Mouse (Mus musculus) erythroblast, embryonic 14.5 days (primary cell): ENCODE measurements around the gene Bfsp2. TPM values are rescaled to one million over a fixed set of nuclear protein-coding genes. Genes with fewer than 3 reads are reported as not detected.

Experiments used
- H3K27me3 ChIP-seq: 2 replicates; pipeline ENCODE4 v1.6.1; 2012; ENCODE audit warnings: inconsistent platforms; ENCODE audit not compliant: control insufficient read depth
- H3K36me3 ChIP-seq: 2 replicates; pipeline ENCODE4 v1.6.1; 2012; ENCODE audit warnings: mild to moderate bottlenecking, inconsistent platforms; ENCODE audit not compliant: control insufficient read depth
- H3K4me1 ChIP-seq: 2 replicates; pipeline ENCODE4 v1.6.1; 2012; ENCODE audit warnings: inconsistent platforms; ENCODE audit not compliant: control insufficient read depth
- H3K4me3 ChIP-seq: replicated peaks from 2 replicates; pipeline ENCODE3; 2012; ENCODE audit warnings: moderate library complexity, mild to moderate bottlenecking, inconsistent platforms
- H3K9me3 ChIP-seq: 2 replicates; pipeline ENCODE4 v1.6.1; 2012; ENCODE audit warnings: low read length, inconsistent platforms, mixed read lengths; ENCODE audit not compliant: control insufficient read depth
- GATA1 ChIP-seq: IDR thresholded peaks from 2 replicates; pipeline ENCODE4 v1.6.1; 2012; ENCODE audit warnings: low read length, inconsistent platforms, mixed read lengths
- TAL1 ChIP-seq: IDR thresholded peaks from 3 replicates; pipeline ENCODE4 v1.6.1; 2012; ENCODE audit warnings: low read length, inconsistent platforms, mixed read lengths
- polyA plus RNA-seq: library from polyadenylated mRNA; stranded (reverse); fragments of >175 nt; gene quantifications from 2 replicates; pipeline ENCODE4 v1.2.3, GENCODE M21; 2012

The Bfsp2 gene
- polyA plus RNA-seq = 0.05 TPM in 1 of 2 replicates, not detected in the other

DNA sequence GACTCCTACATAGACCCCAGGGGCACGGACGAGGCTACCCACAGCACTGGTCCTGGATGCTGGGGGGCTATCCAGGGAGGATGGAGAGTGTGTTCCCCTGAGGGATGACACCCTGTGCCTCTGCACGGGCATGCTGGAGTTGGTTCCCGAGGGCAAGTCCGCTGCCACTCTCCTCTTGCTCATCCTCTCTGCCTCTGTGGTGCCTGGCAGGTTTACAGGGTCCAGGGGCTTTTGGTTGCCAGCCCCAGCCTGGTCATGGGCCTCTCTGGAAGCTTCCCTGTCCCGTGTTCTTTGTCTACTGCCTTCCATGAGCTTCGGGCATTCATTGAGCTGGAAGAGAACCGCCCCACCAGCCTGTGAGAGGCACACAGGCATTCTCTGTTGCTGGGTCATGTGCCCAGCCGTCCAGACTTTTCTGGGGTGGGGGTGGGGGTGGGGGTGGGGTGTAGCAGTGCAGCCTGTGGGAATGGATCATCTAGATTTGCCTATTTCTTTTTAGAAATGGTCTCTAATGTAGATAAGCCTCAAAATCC lies at the start of gene Bfsp2:
Gene Bfsp2 (minus strand): TSS at position 377 of the 533 bp plus-strand sequence.
- Histone ChIP-seq H3K4me1 (no peaks in the 10 kb centered on the region), H3K9me3 (no peaks in the 10 kb centered on the region), H3K27me3 (no peaks in the 10 kb centered on the region), H3K4me3 (no peak within 1 kb of the TSS), H3K36me3 (no peaks in the 10 kb centered on the region)
- TF ChIP-seq TAL1 (no peak), GATA1 (no peak)

DNA sequence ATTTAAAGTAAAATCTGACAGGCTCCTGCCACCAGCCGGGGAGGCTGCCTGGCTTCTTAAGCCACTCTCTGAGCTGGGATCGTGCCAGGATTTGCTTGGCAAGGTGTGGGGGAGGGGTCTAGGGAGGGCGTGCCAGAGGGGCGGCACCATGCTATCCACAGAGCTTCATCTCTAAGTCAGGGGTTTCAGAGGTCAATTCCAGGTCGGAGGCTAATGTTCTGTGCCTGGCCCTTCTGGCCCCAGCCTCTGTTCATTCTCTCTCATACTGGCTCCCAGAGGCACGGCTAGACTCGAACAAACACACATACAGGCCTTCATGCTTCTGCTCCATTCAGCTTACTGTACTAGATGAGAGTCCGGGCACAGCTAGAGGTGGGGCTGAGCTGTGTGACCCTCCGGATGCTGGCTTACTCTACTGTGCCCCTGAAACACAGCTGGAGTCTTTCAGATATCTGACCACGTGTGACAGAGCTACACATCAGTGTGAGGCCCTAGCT lies 44.9 kb upstream of the Bfsp2 start:
- no peaks in the 10 kb centered on the region for H3K36me3 ChIP-seq
- H3K4me3 ChIP-seq = no peak overlapping the region
- no peaks in the 10 kb centered on the region for H3K4me1 ChIP-seq
- no peaks in the 10 kb centered on the region for H3K9me3 ChIP-seq
- no peaks in the 10 kb centered on the region for H3K27me3 ChIP-seq
- TF ChIP-seq TAL1 = no peak
- no peak for TF ChIP-seq GATA1

- Histone ChIP-seq H3K36me3 (no peaks in the 10 kb centered on the region), H3K4me3 (no peak overlapping the region)
- TF ChIP-seq TAL1 (no peak), GATA1 (no peak)
Measured at GRCm38 (mm10) chr9:103524600-103524999, 44.4 kb upstream of the Bfsp2 start.

DNA sequence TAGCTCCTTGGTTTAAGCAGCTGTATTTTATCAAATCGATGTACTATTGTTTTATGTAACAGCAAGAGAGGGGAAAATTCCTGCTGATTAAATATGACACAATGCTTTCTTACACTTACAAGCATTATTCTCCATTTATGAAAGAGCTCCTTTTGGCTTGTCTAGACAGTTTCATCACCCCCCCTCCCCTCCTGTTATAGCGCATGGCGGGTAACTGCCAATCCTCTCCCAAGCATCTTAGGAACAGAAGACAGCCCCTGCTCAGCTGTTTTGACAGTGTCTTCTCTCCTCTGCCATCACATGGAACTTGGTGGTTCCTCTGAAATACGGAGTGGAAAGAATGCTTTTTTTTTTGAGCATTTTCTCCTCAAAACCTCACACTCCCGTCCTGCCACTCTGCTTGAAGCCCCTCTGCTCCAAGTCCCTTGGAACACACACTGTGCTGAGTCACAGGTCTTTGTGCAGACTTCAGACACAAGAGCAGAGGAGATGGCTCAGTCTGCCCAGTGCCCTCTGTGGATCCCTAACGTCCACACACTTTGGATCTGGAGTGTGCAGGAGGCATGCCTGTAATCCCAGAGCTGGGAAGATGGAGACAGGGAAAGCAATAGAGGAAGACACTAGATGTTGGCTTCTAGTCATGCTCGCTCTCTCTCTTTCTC lies 43.7 kb upstream of the Bfsp2 start:
- Histone ChIP-seq H3K27me3 (no peaks in the 10 kb centered on the region), H3K4me1 (no peaks in the 10 kb centered on the region), H3K9me3 (peaks cover 3% of the 10 kb centered on the region; the same call in 1 of the 2 replicates), H3K4me3 (no peak overlapping the region), H3K36me3 (no peaks in the 10 kb centered on the region)
- TF ChIP-seq GATA1 (no peak), TAL1 (no peak)

More at GRCm38 (mm10) chr9:103524600-103524999, 44.4 kb upstream of the Bfsp2 start:
- no peaks in the 10 kb centered on the region for H3K27me3 ChIP-seq
- H3K9me3 ChIP-seq = no peaks in the 10 kb centered on the region
- no peaks in the 10 kb centered on the region for H3K4me1 ChIP-seq

DNA sequence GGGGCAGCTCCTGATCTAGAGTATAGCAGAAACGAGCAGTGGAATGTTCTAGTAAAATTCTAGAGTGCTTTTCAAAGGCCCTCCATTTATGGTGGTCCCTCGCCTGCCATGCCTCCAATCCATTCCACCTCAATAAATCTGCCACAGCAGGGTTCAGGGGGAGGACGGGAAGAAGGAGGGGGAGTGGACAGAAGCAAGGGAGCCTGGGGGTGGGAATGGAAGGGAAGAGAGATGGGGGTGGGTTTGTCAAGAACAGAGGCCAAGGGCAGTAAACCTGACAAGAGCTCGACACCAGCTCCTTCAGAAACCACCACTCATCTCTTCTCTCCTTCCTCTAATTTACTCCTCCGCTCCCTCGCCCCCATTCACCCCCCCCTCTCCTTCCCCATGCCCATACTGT lies 42.8 kb upstream of the Bfsp2 start:
- H3K9me3 ChIP-seq = peaks cover 5% of the 10 kb centered on the region; the same call in 1 of the 2 replicates
- no peaks in the 10 kb centered on the region for H3K36me3 ChIP-seq
- no peaks in the 10 kb centered on the region for H3K27me3 ChIP-seq
- H3K4me3 ChIP-seq = no peak overlapping the region
- TF ChIP-seq GATA1 (no peak), TAL1 (no peak)
- no peaks in the 10 kb centered on the region for H3K4me1 ChIP-seq

GRCm38 (mm10) chr9:103513884-103514283 lies 33.7 kb upstream of the Bfsp2 start:
- Histone ChIP-seq H3K4me1 (no peaks in the 10 kb centered on the region), H3K4me3 (no peak overlapping the region), H3K9me3 (peaks cover 5% of the 10 kb centered on the region; the same call in 1 of the 2 replicates), H3K36me3 (no peaks in the 10 kb centered on the region), H3K27me3 (no peaks in the 10 kb centered on the region)
- TF ChIP-seq GATA1 = no peak
- no peak for TF ChIP-seq TAL1

- Histone ChIP-seq H3K36me3 (no peaks in the 10 kb centered on the region), H3K27me3 (no peaks in the 10 kb centered on the region), H3K9me3 (peaks cover 2% of the 10 kb centered on the region; the same call in 1 of the 2 replicates), H3K4me1 (no peaks in the 10 kb centered on the region), H3K4me3 (no peak overlapping the region)
- no peak for TF ChIP-seq GATA1
Measured at GRCm38 (mm10) chr9:103512257-103512656, 32.0 kb upstream of the Bfsp2 start.

DNA sequence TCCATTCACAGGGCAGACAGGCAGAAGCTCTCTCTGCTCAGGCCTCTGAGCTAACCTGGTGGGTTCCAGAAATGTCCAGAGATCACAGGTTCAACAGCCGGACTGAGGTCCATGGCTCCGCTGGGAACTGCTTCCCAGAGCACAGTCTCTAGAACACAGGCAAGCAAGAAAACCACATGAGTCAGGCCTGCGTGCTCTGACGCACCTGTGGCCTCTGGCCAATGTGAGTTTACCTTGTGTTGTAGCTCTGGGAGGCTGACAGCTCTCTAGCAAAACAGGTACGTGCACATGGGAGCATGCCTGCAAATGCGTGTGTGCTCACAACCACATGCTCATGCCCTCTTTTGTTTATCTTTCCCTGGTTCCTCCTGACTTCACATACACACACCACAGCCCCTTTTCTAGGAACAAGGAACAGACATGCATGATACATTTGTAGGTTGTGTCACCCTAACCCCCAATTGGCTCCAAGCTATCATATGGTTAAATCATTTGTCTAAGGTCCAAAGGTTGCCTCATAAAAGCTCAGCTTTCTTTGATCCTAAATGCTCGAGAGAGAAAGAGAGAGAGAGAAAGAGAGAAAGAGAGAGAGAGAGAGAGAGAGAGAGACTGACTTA lies 26.9 kb upstream of the Bfsp2 start:
- H3K4me3 ChIP-seq = no peak overlapping the region
- TF ChIP-seq GATA1 (no peak), TAL1 (no peak)
- H3K27me3 ChIP-seq = no peaks in the 10 kb centered on the region
- no peaks in the 10 kb centered on the region; the same call in 1 of the 2 replicates for H3K4me1 ChIP-seq
- no peaks in the 10 kb centered on the region for H3K9me3 ChIP-seq
- H3K36me3 ChIP-seq = no peaks in the 10 kb centered on the region

- TF ChIP-seq GATA1 = no peak
- TF ChIP-seq TAL1 = no peak
- no peaks in the 10 kb centered on the region for H3K9me3 ChIP-seq
- H3K4me3 ChIP-seq = no peak overlapping the region
- no peaks in the 10 kb centered on the region; the same call in 1 of the 2 replicates for H3K4me1 ChIP-seq
- H3K36me3 ChIP-seq = no peaks in the 10 kb centered on the region
- H3K27me3 ChIP-seq = no peaks in the 10 kb centered on the region
Measured at GRCm38 (mm10) chr9:103505067-103505466, 24.8 kb upstream of the Bfsp2 start.
